Mouse (Mus musculus): ENCODE data around the gene Tekt2. TPM values are rescaled to one million over a fixed set of nuclear protein-coding genes. Genes with fewer than 3 reads are reported as not detected.

The Tekt2 gene
- polyA plus RNA-seq, 1 experiment: not detected

GRCm38 (mm10) chr4:126283582-126283981, 41.9 kb downstream of the Tekt2 start:
- H3K27me3 ChIP-seq (ENCODE audit: control insufficient read depth): peaks cover 46% of the 10 kb centered on the region
- H3K4me3 ChIP-seq (replicated peaks): no peak overlapping the region
- TF ChIP-seq TAL1 (IDR thresholded peaks at IDR 0.05; ENCODE audit: low read length) (no peak), GATA1 (IDR thresholded peaks at IDR 0.05; ENCODE audit: low read length) (no peak)
- H3K9me3 ChIP-seq (ENCODE audit: control insufficient read depth, low read length): peaks cover 3% of the 10 kb centered on the region; the same call in 1 of the 2 replicates
- H3K4me1 ChIP-seq (ENCODE audit: control insufficient read depth): peaks cover 3% of the 10 kb centered on the region
- no peaks in the 10 kb centered on the region for H3K36me3 ChIP-seq (ENCODE audit: control insufficient read depth)

GRCm38 (mm10) chr4:126281706-126282105, 43.8 kb downstream of the Tekt2 start:
- H3K9me3 ChIP-seq (ENCODE audit: control insufficient read depth, low read length): peaks cover 3% of the 10 kb centered on the region; the same call in 1 of the 2 replicates
- H3K4me1 ChIP-seq (ENCODE audit: control insufficient read depth): peaks cover 5% of the 10 kb centered on the region
- H3K4me3 ChIP-seq (replicated peaks): no peak overlapping the region
- H3K36me3 ChIP-seq (ENCODE audit: control insufficient read depth): no peaks in the 10 kb centered on the region
- TF ChIP-seq TAL1 (IDR thresholded peaks at IDR 0.05; ENCODE audit: low read length) (no peak), GATA1 (IDR thresholded peaks at IDR 0.05; ENCODE audit: low read length) (no peak)
- H3K27me3 ChIP-seq (ENCODE audit: control insufficient read depth): peaks cover 27% of the 10 kb centered on the region

- no peak overlapping the region for H3K4me3 ChIP-seq (replicated peaks)
- peaks cover 14% of the 10 kb centered on the region for H3K36me3 ChIP-seq (ENCODE audit: control insufficient read depth)
- TF ChIP-seq GATA1 (IDR thresholded peaks at IDR 0.05; ENCODE audit: low read length): no peak
- TF ChIP-seq TAL1 (IDR thresholded peaks at IDR 0.05; ENCODE audit: low read length): no peak
- H3K4me1 ChIP-seq (ENCODE audit: control insufficient read depth): peaks cover 2% of the 10 kb centered on the region
- H3K9me3 ChIP-seq (ENCODE audit: control insufficient read depth, low read length): no peaks in the 10 kb centered on the region
- H3K27me3 ChIP-seq (ENCODE audit: control insufficient read depth): peaks cover 3% of the 10 kb centered on the region
Measured at GRCm38 (mm10) chr4:126278961-126279360, 46.5 kb downstream of the Tekt2 start.

GRCm38 (mm10) chr4:126278565-126278915, 46.9 kb downstream of the Tekt2 start:
- H3K9me3 ChIP-seq (ENCODE audit: control insufficient read depth, low read length): no peaks in the 10 kb centered on the region
- no peak overlapping the region for H3K4me3 ChIP-seq (replicated peaks)
- H3K36me3 ChIP-seq (ENCODE audit: control insufficient read depth): peaks cover 18% of the 10 kb centered on the region
- peaks cover 2% of the 10 kb centered on the region for H3K4me1 ChIP-seq (ENCODE audit: control insufficient read depth)
- no peaks in the 10 kb centered on the region; the same call in 1 of the 2 replicates for H3K27me3 ChIP-seq (ENCODE audit: control insufficient read depth)
- TF ChIP-seq TAL1 (IDR thresholded peaks at IDR 0.05; ENCODE audit: low read length): no peak
- no peak for TF ChIP-seq GATA1 (IDR thresholded peaks at IDR 0.05; ENCODE audit: low read length)

- peaks cover 23% of the 10 kb centered on the region for H3K36me3 ChIP-seq (ENCODE audit: control insufficient read depth)
- H3K9me3 ChIP-seq (ENCODE audit: control insufficient read depth, low read length): no peaks in the 10 kb centered on the region
- no peaks in the 10 kb centered on the region; the same call in 1 of the 2 replicates for H3K27me3 ChIP-seq (ENCODE audit: control insufficient read depth)
- TF ChIP-seq TAL1 (IDR thresholded peaks at IDR 0.05; ENCODE audit: low read length): no peak
- no peak for TF ChIP-seq GATA1 (IDR thresholded peaks at IDR 0.05; ENCODE audit: low read length)
- no peak overlapping the region for H3K4me3 ChIP-seq (replicated peaks)
- peaks cover 2% of the 10 kb centered on the region for H3K4me1 ChIP-seq (ENCODE audit: control insufficient read depth)
Measured at GRCm38 (mm10) chr4:126277906-126278564, 47.5 kb downstream of the Tekt2 start.

GRCm38 (mm10) chr4:126275681-126276131, 49.8 kb downstream of the Tekt2 start:
- Histone ChIP-seq H3K4me1 (ENCODE audit: control insufficient read depth) (peaks cover 2% of the 10 kb centered on the region), H3K36me3 (ENCODE audit: control insufficient read depth) (peaks cover 33% of the 10 kb centered on the region), H3K27me3 (ENCODE audit: control insufficient read depth) (no peaks in the 10 kb centered on the region; the same call in 1 of the 2 replicates), H3K9me3 (ENCODE audit: control insufficient read depth, low read length) (no peaks in the 10 kb centered on the region), H3K4me3 (replicated peaks) (no peak overlapping the region)
- no peak for TF ChIP-seq TAL1 (IDR thresholded peaks at IDR 0.05; ENCODE audit: low read length)
- TF ChIP-seq GATA1 (IDR thresholded peaks at IDR 0.05; ENCODE audit: low read length): no peak

- Histone ChIP-seq H3K4me1 (ENCODE audit: control insufficient read depth) (peaks cover 2% of the 10 kb centered on the region), H3K9me3 (ENCODE audit: control insufficient read depth, low read length) (no peaks in the 10 kb centered on the region), H3K27me3 (ENCODE audit: control insufficient read depth) (no peaks in the 10 kb centered on the region), H3K36me3 (ENCODE audit: control insufficient read depth) (peaks cover 33% of the 10 kb centered on the region), H3K4me3 (replicated peaks) (no peak overlapping the region)
- TF ChIP-seq TAL1 (IDR thresholded peaks at IDR 0.05; ENCODE audit: low read length) (no peak), GATA1 (IDR thresholded peaks at IDR 0.05; ENCODE audit: low read length) (no peak)
Measured at GRCm38 (mm10) chr4:126275081-126275480, 50.4 kb downstream of the Tekt2 start.

GRCm38 (mm10) chr4:126273753-126274152, 51.7 kb downstream of the Tekt2 start:
- Histone ChIP-seq H3K36me3 (ENCODE audit: control insufficient read depth) (peaks cover 33% of the 10 kb centered on the region), H3K9me3 (ENCODE audit: control insufficient read depth, low read length) (no peaks in the 10 kb centered on the region), H3K27me3 (ENCODE audit: control insufficient read depth) (no peaks in the 10 kb centered on the region), H3K4me3 (replicated peaks) (no peak overlapping the region), H3K4me1 (ENCODE audit: control insufficient read depth) (peaks cover 2% of the 10 kb centered on the region)
- TF ChIP-seq TAL1 (IDR thresholded peaks at IDR 0.05; ENCODE audit: low read length): no peak

Other genes with a start within 250 kb of the Tekt2 start
- 0.74 and 0.84 TPM in 2 replicates for gene Lsm10, start 229.1 kb downstream of the Tekt2 start, polyA plus RNA-seq (2012)
- gene Stk40, start 221.7 kb downstream of the Tekt2 start, polyA plus RNA-seq (2012): 4.2 and 4.6 TPM in 2 replicates
- gene Eva1b, start 177.9 kb downstream of the Tekt2 start, polyA plus RNA-seq (2012): 0.20 and 0.22 TPM in 2 replicates
- gene Sh3d21, start 162.2 kb downstream of the Tekt2 start, polyA plus RNA-seq (2012): 0.03 and 0.05 TPM in 2 replicates
- gene Thrap3, start 122.9 kb downstream of the Tekt2 start, polyA plus RNA-seq (2012): 12.8 and 15.5 TPM in 2 replicates
- gene Map7d1, start 69.3 kb downstream of the Tekt2 start, polyA plus RNA-seq (2012): 2.5 and 2.9 TPM in 2 replicates
- gene Trappc3, start 63.4 kb downstream of the Tekt2 start, polyA plus RNA-seq (2012): 1.3 and 2.0 TPM in 2 replicates
- gene Col8a2, start 38.9 kb downstream of the Tekt2 start, polyA plus RNA-seq (2012): not detected in 2 replicates
- 2.0 and 2.1 TPM in 2 replicates for gene Adprhl2, start 4.0 kb downstream of the Tekt2 start, polyA plus RNA-seq (2012)
- 0.14 and 0.27 TPM in 2 replicates for gene Ago3, start 103.9 kb upstream of the Tekt2 start, polyA plus RNA-seq (2012)
- 0.05 and 0.09 TPM in 2 replicates for gene Ago1, start 142.9 kb upstream of the Tekt2 start, polyA plus RNA-seq (2012)
- gene Ago4, start 207.8 kb upstream of the Tekt2 start, polyA plus RNA-seq (2012): not detected in 2 replicates
- 0.95 and 0.96 TPM in 2 replicates for gene Clspn, start 231.2 kb upstream of the Tekt2 start, polyA plus RNA-seq (2012)

Measured in erythroblast, embryonic 14.5 days (primary cell).